Mouse (Mus musculus): ENCODE results near the gene Slc25a12. TPM values are rescaled to one million over a fixed set of nuclear protein-coding genes. Genes with fewer than 3 reads are reported as not detected.

Gene Slc25a12
- total and polyA plus RNA-seq, 2 experiments = 13.6 to 13.7 TPM

DNA sequence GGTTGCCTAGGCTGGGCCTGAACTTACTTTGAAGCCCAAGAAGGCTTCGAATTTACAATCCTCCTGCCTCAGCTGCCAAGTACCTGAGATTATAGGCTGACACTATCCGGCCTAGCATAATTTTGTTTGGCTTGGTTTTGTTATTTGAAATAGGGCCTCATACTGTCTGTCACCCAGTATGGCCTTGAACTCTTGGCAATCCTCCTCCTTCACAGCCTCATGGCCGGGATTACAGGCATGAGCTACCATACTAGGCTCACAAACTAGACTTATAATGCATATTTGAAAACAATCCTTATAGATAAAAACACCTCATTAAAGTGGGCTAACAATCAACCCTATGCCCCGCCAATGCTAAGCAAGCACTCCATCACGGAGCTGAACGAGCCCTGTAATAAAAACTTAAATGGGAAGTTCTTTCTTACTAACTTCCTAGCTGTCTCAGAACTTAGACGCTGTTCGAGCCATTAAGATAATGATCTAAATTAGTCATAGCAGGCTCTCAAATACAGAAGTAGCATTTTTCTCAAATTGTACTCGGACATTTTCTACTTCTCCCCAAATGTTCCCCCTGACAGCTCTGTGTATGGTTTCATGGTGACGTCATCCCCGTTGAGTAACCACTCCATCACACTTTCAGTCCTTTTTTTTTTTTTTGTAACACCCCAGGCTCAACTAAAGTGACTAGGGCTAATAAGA is 40.6 kb downstream of the Slc25a12 start:
- H3K9ac ChIP-seq (ENCODE audit: low read depth, low read length) = no peak overlapping the region
- H3K4me1 ChIP-seq (ENCODE audit: control insufficient read depth, insufficient read depth, low read length) = no peaks in the 10 kb centered on the region
- no peak overlapping the region for H3K4me3 ChIP-seq (ENCODE audit: insufficient read depth, low read depth, low read length)
- H3K36me3 ChIP-seq (ENCODE audit: control insufficient read depth, insufficient read depth, low read length) = peaks cover 24% of the 10 kb centered on the region
- no peak for TF ChIP-seq CTCF (IDR thresholded peaks at IDR 0.05; ENCODE audit: low read depth, low read length)
- TF ChIP-seq POLR2A (IDR thresholded peaks at IDR 0.05; ENCODE audit: extremely low read depth, insufficient read depth, low read length) = no peak
- no peaks in the 10 kb centered on the region for H3K79me2 ChIP-seq (ENCODE audit: control insufficient read depth, insufficient read depth, low read length)
- H3K27ac ChIP-seq (replicated peaks; ENCODE audit: insufficient read depth, low read depth, low read length) = no peak overlapping the region
- peak; percentile 46 for DNase-seq (ENCODE audit: extremely low read depth, low read depth, low spot score)
- H3K27me3 ChIP-seq (ENCODE audit: control insufficient read depth, insufficient read depth, low read length) = no peaks in the 10 kb centered on the region
- WGBS = 81% methylated on average over 11 of the region's 11 CpGs

GRCm38 (mm10) chr2:71323886-71324285 is 43.7 kb downstream of the Slc25a12 start:
- H3K4me1 ChIP-seq (ENCODE audit: control insufficient read depth, insufficient read depth, low read length) = no peaks in the 10 kb centered on the region
- WGBS = 93% methylated on average over 7 of the region's 7 CpGs
- no peak overlapping the region for H3K4me3 ChIP-seq (ENCODE audit: insufficient read depth, low read depth, low read length)
- peaks cover 24% of the 10 kb centered on the region for H3K36me3 ChIP-seq (ENCODE audit: control insufficient read depth, insufficient read depth, low read length)
- DNase-seq (ENCODE audit: extremely low read depth, low read depth, low spot score) = no peak
- no peak overlapping the region for H3K9ac ChIP-seq (ENCODE audit: low read depth, low read length)
- no peaks in the 10 kb centered on the region for H3K79me2 ChIP-seq (ENCODE audit: control insufficient read depth, insufficient read depth, low read length)
- H3K27ac ChIP-seq (replicated peaks; ENCODE audit: insufficient read depth, low read depth, low read length) = no peak overlapping the region
- TF ChIP-seq POLR2A (IDR thresholded peaks at IDR 0.05; ENCODE audit: extremely low read depth, insufficient read depth, low read length) = no peak
- no peak for TF ChIP-seq CTCF (IDR thresholded peaks at IDR 0.05; ENCODE audit: low read depth, low read length)
- H3K27me3 ChIP-seq (ENCODE audit: control insufficient read depth, insufficient read depth, low read length) = no peaks in the 10 kb centered on the region

DNA sequence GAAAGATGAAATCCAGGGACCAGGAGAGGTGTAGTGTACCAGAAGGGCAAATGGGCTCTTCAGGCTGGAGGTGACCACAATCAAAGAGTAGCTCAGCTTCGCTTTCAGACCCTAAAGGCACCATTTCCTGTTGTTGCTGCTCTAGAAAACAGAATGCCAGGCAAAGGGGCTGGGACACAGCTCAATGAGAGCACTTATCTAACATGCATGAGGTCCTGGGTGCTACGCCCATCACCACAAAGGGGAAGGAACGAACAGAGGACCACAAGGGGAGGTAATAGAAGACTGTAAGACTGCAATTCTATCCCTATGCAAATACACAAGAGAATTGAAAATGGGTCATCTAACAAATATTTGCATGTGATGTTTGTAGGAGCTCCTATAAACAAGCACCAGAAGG is 46.1 kb downstream of the Slc25a12 start:
- H3K36me3 ChIP-seq (ENCODE audit: control insufficient read depth, insufficient read depth, low read length) = peaks cover 22% of the 10 kb centered on the region
- 91% methylated on average over 3 of the region's 3 CpGs for WGBS
- H3K4me3 ChIP-seq (ENCODE audit: insufficient read depth, low read depth, low read length) = no peak overlapping the region
- H3K27ac ChIP-seq (replicated peaks; ENCODE audit: insufficient read depth, low read depth, low read length) = no peak overlapping the region
- H3K27me3 ChIP-seq (ENCODE audit: control insufficient read depth, insufficient read depth, low read length) = no peaks in the 10 kb centered on the region
- no peak overlapping the region for H3K9ac ChIP-seq (ENCODE audit: low read depth, low read length)
- no peaks in the 10 kb centered on the region for H3K4me1 ChIP-seq (ENCODE audit: control insufficient read depth, insufficient read depth, low read length)
- TF ChIP-seq CTCF (IDR thresholded peaks at IDR 0.05; ENCODE audit: low read depth, low read length) = no peak
- TF ChIP-seq POLR2A (IDR thresholded peaks at IDR 0.05; ENCODE audit: extremely low read depth, insufficient read depth, low read length) = no peak
- H3K79me2 ChIP-seq (ENCODE audit: control insufficient read depth, insufficient read depth, low read length) = no peaks in the 10 kb centered on the region
- no peak for DNase-seq (ENCODE audit: extremely low read depth, low read depth, low spot score)

DNA sequence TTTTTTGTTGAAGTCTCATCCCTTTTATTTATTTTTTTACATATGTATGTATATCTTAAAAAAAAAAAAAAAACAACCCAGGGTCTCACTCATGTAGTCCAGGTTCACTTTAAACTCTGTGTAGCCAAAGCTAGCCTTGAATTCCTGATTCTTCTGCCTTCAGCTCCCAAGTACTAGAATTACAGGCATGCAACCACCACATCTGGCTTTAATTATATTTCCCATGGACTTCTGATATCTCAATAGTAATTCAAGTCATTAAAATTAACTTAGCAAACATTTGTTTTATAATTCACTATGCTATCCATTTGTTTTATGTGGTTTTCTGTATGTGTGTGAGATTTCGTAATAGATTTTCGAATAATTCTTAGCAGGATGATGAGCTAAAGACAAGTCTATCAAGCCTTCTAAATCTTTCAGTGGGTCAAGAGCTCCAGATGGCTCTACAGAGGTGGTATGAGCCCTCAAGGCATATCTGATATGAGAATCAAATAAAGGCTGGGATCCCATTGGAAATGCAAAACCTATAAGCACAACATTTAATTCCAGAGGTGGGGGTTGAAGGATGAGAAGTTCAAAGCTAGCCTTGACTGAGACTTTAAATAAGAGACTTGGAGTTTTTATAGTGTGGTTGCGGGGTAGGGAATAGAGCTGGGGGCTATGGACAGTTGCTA is 51.3 kb downstream of the Slc25a12 start:
- no peak for TF ChIP-seq CTCF (IDR thresholded peaks at IDR 0.05; ENCODE audit: low read depth, low read length)
- TF ChIP-seq POLR2A (IDR thresholded peaks at IDR 0.05; ENCODE audit: extremely low read depth, insufficient read depth, low read length) = no peak
- Histone ChIP-seq H3K36me3 (ENCODE audit: control insufficient read depth, insufficient read depth, low read length) (peaks cover 40% of the 10 kb centered on the region), H3K79me2 (ENCODE audit: control insufficient read depth, insufficient read depth, low read length) (no peaks in the 10 kb centered on the region), H3K27ac (replicated peaks; ENCODE audit: insufficient read depth, low read depth, low read length) (no peak overlapping the region), H3K4me3 (ENCODE audit: insufficient read depth, low read depth, low read length) (no peak overlapping the region), H3K9ac (ENCODE audit: low read depth, low read length) (no peak overlapping the region), H3K27me3 (ENCODE audit: control insufficient read depth, insufficient read depth, low read length) (no peaks in the 10 kb centered on the region), H3K4me1 (ENCODE audit: control insufficient read depth, insufficient read depth, low read length) (no peaks in the 10 kb centered on the region)
- DNase-seq (ENCODE audit: extremely low read depth, low read depth, low spot score) = no peak
- WGBS = 93% methylated on average over 3 of the region's 3 CpGs

- DNase-seq (ENCODE audit: extremely low read depth, low read depth, low spot score) = no peak
- no peak for TF ChIP-seq CTCF (IDR thresholded peaks at IDR 0.05; ENCODE audit: low read depth, low read length)
- TF ChIP-seq POLR2A (IDR thresholded peaks at IDR 0.05; ENCODE audit: extremely low read depth, insufficient read depth, low read length) = no peak
- Histone ChIP-seq H3K79me2 (ENCODE audit: control insufficient read depth, insufficient read depth, low read length) (no peaks in the 10 kb centered on the region), H3K27ac (replicated peaks; ENCODE audit: insufficient read depth, low read depth, low read length) (no peak overlapping the region), H3K27me3 (ENCODE audit: control insufficient read depth, insufficient read depth, low read length) (no peaks in the 10 kb centered on the region), H3K9ac (ENCODE audit: low read depth, low read length) (no peak overlapping the region), H3K4me1 (ENCODE audit: control insufficient read depth, insufficient read depth, low read length) (no peaks in the 10 kb centered on the region), H3K36me3 (ENCODE audit: control insufficient read depth, insufficient read depth, low read length) (peaks cover 41% of the 10 kb centered on the region), H3K4me3 (ENCODE audit: insufficient read depth, low read depth, low read length) (no peak overlapping the region)
- WGBS = 82% methylated on average over 14 of the region's 14 CpGs
Observed at GRCm38 (mm10) chr2:71315022-71315421, 52.5 kb downstream of the Slc25a12 start.

DNA sequence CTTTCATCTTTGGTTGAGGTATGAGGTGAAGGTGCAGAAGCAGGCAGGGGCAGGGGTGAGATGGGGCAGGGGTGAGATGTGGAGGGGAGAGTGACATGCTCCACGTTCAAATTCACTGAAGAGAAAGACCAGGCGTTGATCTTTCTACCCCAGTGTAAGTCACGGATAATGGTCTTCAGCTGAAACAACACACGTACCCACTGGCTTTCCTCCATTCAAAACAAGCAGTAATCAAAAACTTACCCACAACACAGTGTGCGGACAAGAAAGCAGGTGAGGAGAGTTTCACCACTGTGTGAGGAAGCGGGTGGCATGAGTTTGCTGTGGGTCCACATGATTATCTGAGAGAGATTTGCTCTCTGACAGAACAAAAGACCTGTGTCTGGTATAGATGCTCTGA is 53.5 kb downstream of the Slc25a12 start:
- 86% methylated on average over 6 of the region's 6 CpGs for WGBS
- no peaks in the 10 kb centered on the region for H3K79me2 ChIP-seq (ENCODE audit: control insufficient read depth, insufficient read depth, low read length)
- no peaks in the 10 kb centered on the region for H3K4me1 ChIP-seq (ENCODE audit: control insufficient read depth, insufficient read depth, low read length)
- H3K4me3 ChIP-seq (ENCODE audit: insufficient read depth, low read depth, low read length) = no peak overlapping the region
- TF ChIP-seq POLR2A (IDR thresholded peaks at IDR 0.05; ENCODE audit: extremely low read depth, insufficient read depth, low read length) (no peak), CTCF (IDR thresholded peaks at IDR 0.05; ENCODE audit: low read depth, low read length) (no peak)
- H3K27me3 ChIP-seq (ENCODE audit: control insufficient read depth, insufficient read depth, low read length) = no peaks in the 10 kb centered on the region
- no peak overlapping the region for H3K27ac ChIP-seq (replicated peaks; ENCODE audit: insufficient read depth, low read depth, low read length)
- no peak overlapping the region for H3K9ac ChIP-seq (ENCODE audit: low read depth, low read length)
- no peak for DNase-seq (ENCODE audit: extremely low read depth, low read depth, low spot score)
- peaks cover 39% of the 10 kb centered on the region for H3K36me3 ChIP-seq (ENCODE audit: control insufficient read depth, insufficient read depth, low read length)
